Mouse (Mus musculus): Measurements from ENCODE around the gene Lbh. TPM values are rescaled to one million over a fixed set of nuclear protein-coding genes. Genes with fewer than 3 reads are reported as not detected.

Gene Lbh
- total and polyA plus RNA-seq, 2 experiments from 2014 or later, result 4.6 to 79.4 TPM

GRCm38 (mm10) chr17:72901705-72902104 is 16.4 kb upstream of the Lbh start:
- DNase-seq (ENCODE audit: low spot score) (no peak), ATAC-seq (no peak)
- TF ChIP-seq CTCF (IDR thresholded peaks at IDR 0.05; ENCODE audit: low read depth), result no peak
- no peaks in the 10 kb centered on the region for H3K9me3 ChIP-seq (ENCODE audit: low read length)
- H3K36me3 ChIP-seq (ENCODE audit: insufficient read depth, low read length), result no peaks in the 10 kb centered on the region
- no peak overlapping the region for H3K9ac ChIP-seq (replicated peaks; ENCODE audit: low read length)
- WGBS, result 89% methylated on average over 4 of the region's 4 CpGs
- H3K27ac ChIP-seq, result no peak overlapping the region
- H3K4me3 ChIP-seq (ENCODE audit: low read length), result no peak overlapping the region
- H3K4me1 ChIP-seq (ENCODE audit: insufficient read depth, low read length), result no peaks in the 10 kb centered on the region
- no peak overlapping the region for H3K4me2 ChIP-seq (ENCODE audit: low read depth, low read length)
- no peaks in the 10 kb centered on the region for H3K27me3 ChIP-seq (ENCODE audit: insufficient read depth, low read length)

GRCm38 (mm10) chr17:72903321-72903720 is 14.8 kb upstream of the Lbh start:
- ATAC-seq, result no peak
- Histone ChIP-seq H3K4me1 (ENCODE audit: insufficient read depth, low read length) (no peaks in the 10 kb centered on the region), H3K4me2 (ENCODE audit: low read depth, low read length) (no peak overlapping the region), H3K27me3 (ENCODE audit: insufficient read depth, low read length) (no peaks in the 10 kb centered on the region), H3K9ac (replicated peaks; ENCODE audit: low read length) (no peak overlapping the region), H3K27ac (no peak overlapping the region), H3K36me3 (ENCODE audit: insufficient read depth, low read length) (no peaks in the 10 kb centered on the region), H3K9me3 (ENCODE audit: low read length) (no peaks in the 10 kb centered on the region), H3K4me3 (ENCODE audit: low read length) (no peak overlapping the region)
- no peak for TF ChIP-seq CTCF (IDR thresholded peaks at IDR 0.05; ENCODE audit: low read depth)
- 91% methylated on average over 5 of the region's 5 CpGs for WGBS
- DNase-seq (ENCODE audit: low spot score), result no peak

DNA sequence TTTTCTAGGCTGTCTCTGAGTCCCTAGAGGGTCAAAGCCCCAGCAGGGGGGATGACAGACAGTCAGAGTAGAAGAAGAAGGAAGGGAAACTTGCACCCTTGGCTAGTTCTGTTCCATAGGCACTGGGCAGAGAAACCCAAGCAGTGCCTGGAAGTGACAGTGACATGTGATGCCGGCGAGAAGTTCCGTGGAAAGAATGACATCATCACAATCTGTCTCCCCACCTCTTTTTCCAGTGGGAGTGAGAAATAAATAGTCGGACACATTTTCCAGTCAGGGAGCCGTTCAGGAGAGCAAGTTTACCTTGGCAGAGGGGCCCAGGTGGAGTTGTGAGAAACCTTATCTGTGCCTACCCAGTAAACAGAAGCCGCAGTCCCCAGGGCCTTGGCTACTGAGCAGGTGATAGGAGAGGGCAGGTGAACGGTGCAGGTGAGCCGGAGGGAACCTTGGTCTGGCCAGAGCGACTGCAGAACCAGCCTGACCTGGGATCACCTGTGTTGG is 14.1 kb upstream of the Lbh start:
- Histone ChIP-seq H3K4me3 (ENCODE audit: low read length) (no peak overlapping the region), H3K36me3 (ENCODE audit: insufficient read depth, low read length) (no peaks in the 10 kb centered on the region), H3K4me2 (ENCODE audit: low read depth, low read length) (no peak overlapping the region), H3K27me3 (ENCODE audit: insufficient read depth, low read length) (no peaks in the 10 kb centered on the region), H3K4me1 (ENCODE audit: insufficient read depth, low read length) (no peaks in the 10 kb centered on the region), H3K9ac (replicated peaks; ENCODE audit: low read length) (no peak overlapping the region), H3K9me3 (ENCODE audit: low read length) (no peaks in the 10 kb centered on the region), H3K27ac (no peak overlapping the region)
- no peak for DNase-seq (ENCODE audit: low spot score)
- no peak for TF ChIP-seq CTCF (IDR thresholded peaks at IDR 0.05; ENCODE audit: low read depth)
- no peak for ATAC-seq
- WGBS, result 79% methylated on average over 9 of the region's 9 CpGs

DNA sequence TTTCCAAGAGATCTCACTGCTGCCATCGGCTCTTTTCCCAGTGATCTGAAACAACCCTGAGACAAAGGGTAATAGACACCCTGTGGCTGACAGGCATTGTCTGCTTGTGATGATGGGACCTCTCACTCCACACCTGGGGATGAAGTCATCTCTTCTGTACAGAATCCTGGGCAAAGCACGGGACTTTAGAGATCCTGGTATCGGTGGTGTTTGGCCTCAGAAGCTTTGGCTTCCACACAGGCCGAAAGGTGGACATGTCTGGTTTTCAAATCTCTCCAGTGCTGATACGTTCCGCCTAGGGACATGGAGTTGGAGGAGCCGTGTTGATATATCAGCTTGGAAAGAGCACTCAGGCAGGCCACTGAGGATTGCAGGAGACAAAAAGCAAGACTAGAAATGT is 13.2 kb upstream of the Lbh start:
- 84% methylated on average over 7 of the region's 7 CpGs for WGBS
- Histone ChIP-seq H3K9ac (replicated peaks; ENCODE audit: low read length) (no peak overlapping the region), H3K36me3 (ENCODE audit: insufficient read depth, low read length) (no peaks in the 10 kb centered on the region), H3K4me1 (ENCODE audit: insufficient read depth, low read length) (no peaks in the 10 kb centered on the region), H3K27me3 (ENCODE audit: insufficient read depth, low read length) (no peaks in the 10 kb centered on the region), H3K4me2 (ENCODE audit: low read depth, low read length) (no peak overlapping the region), H3K27ac (no peak overlapping the region), H3K4me3 (ENCODE audit: low read length) (no peak overlapping the region), H3K9me3 (ENCODE audit: low read length) (no peaks in the 10 kb centered on the region)
- no peak for TF ChIP-seq CTCF (IDR thresholded peaks at IDR 0.05; ENCODE audit: low read depth)
- no peak for DNase-seq (ENCODE audit: low spot score)
- ATAC-seq, result no peak

DNA sequence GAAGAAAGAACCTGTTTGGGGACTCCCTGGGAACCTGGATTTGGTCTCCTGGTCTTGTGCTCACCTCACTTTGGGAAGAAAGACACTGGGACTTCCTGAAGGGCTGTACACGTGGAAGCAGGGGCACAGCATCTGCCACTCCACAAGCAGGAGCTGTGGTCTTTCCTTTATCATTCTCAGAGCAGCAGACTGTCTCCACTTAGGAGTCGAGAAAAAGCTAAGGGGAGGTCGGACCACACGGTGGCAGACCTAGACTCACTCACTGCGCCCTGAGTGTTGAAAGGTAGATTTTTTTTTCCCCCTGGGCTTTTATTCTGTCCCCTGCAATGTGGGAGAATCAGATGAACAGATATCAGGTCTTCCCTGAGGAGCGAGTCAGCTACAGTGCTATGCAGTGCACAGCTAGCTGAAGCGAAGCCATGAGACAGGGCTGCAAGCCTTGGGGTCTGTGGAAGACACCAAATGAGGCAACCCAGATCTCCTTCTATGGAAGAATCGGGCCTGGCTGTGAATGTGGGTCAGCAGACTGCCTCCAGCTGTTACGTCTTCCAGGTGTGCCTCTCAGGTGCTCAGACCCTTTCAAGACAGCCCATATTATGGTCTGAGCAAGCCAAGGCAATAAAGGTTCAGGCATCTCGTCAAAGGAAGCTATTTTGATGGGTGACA is 11.7 kb upstream of the Lbh start:
- Histone ChIP-seq H3K4me1 (ENCODE audit: insufficient read depth, low read length) (no peaks in the 10 kb centered on the region), H3K9me3 (ENCODE audit: low read length) (no peaks in the 10 kb centered on the region), H3K4me3 (ENCODE audit: low read length) (no peak overlapping the region), H3K4me2 (ENCODE audit: low read depth, low read length) (no peak overlapping the region), H3K27ac (no peak overlapping the region), H3K9ac (replicated peaks; ENCODE audit: low read length) (no peak overlapping the region), H3K36me3 (ENCODE audit: insufficient read depth, low read length) (no peaks in the 10 kb centered on the region), H3K27me3 (ENCODE audit: insufficient read depth, low read length) (no peaks in the 10 kb centered on the region)
- no peak for DNase-seq (ENCODE audit: low spot score)
- WGBS, result 74% methylated on average over 10 of the region's 10 CpGs
- no peak for ATAC-seq
- no peak for TF ChIP-seq CTCF (IDR thresholded peaks at IDR 0.05; ENCODE audit: low read depth)

DNA sequence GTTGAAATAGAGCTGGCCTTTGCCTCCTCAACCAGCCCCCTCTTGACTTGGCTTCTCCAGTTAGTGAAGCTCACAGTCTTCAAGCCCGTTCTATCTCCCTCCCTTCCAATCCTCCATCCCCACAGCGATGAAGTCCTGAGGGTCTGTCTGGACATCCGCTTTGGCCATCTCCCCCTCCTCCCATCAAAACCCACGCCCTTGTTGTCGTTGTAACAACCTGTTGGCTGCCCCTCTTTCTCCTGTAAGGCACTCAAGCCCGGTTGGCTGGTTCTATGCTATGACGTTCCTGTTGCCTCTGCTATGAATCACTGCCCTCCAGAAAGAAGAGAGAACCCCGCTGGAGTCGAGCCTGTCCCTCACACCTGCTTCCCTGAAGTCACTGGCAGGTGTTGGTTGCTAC is 10.9 kb upstream of the Lbh start:
- Histone ChIP-seq H3K4me1 (ENCODE audit: insufficient read depth, low read length) (no peaks in the 10 kb centered on the region), H3K27ac (no peak overlapping the region), H3K27me3 (ENCODE audit: insufficient read depth, low read length) (no peaks in the 10 kb centered on the region), H3K4me3 (ENCODE audit: low read length) (no peak overlapping the region), H3K9me3 (ENCODE audit: low read length) (no peaks in the 10 kb centered on the region), H3K9ac (replicated peaks; ENCODE audit: low read length) (no peak overlapping the region), H3K36me3 (ENCODE audit: insufficient read depth, low read length) (no peaks in the 10 kb centered on the region), H3K4me2 (ENCODE audit: low read depth, low read length) (no peak overlapping the region)
- DNase-seq (ENCODE audit: low spot score), result no peak
- 83% methylated on average over 9 of the region's 9 CpGs for WGBS
- ATAC-seq, result no peak
- no peak for TF ChIP-seq CTCF (IDR thresholded peaks at IDR 0.05; ENCODE audit: low read depth)

- H3K36me3 ChIP-seq (ENCODE audit: insufficient read depth, low read length), result no peaks in the 10 kb centered on the region
- TF ChIP-seq CTCF (IDR thresholded peaks at IDR 0.05; ENCODE audit: low read depth), result no peak
- no peak overlapping the region for H3K4me2 ChIP-seq (ENCODE audit: low read depth, low read length)
- no peak overlapping the region for H3K4me3 ChIP-seq (ENCODE audit: low read length)
- H3K9ac ChIP-seq (replicated peaks; ENCODE audit: low read length), result no peak overlapping the region
- H3K9me3 ChIP-seq (ENCODE audit: low read length), result no peaks in the 10 kb centered on the region
- H3K27me3 ChIP-seq (ENCODE audit: insufficient read depth, low read length), result no peaks in the 10 kb centered on the region
- ATAC-seq (no peak), DNase-seq (ENCODE audit: low spot score) (no peak)
- H3K4me1 ChIP-seq (ENCODE audit: insufficient read depth, low read length), result no peaks in the 10 kb centered on the region
- WGBS, result 81% methylated on average over 8 of the region's 8 CpGs
- no peak overlapping the region for H3K27ac ChIP-seq
Observed at GRCm38 (mm10) chr17:72907777-72908176, 10.3 kb upstream of the Lbh start.

Data from hindbrain, postnatal 0 days (tissue).